ENCODE assay signal across 7 mouse cellular contexts in genomic region chr11:59263870-59264563, GRCm38 (mm10). TPM values are rescaled to one million over a fixed set of nuclear protein-coding genes. Genes with fewer than 3 reads are reported as not detected.
A peak's percentile ranks its signal among the peaks of the same experiment; 100 is the strongest.
DNase-seq lines count a peak whose midpoint lies in the region; ATAC-seq and TF ChIP-seq lines count a peak whose summit lies in the region.

No protein-coding gene starts in this region.

- under 1% methylated on average over 56 of the region's 56 CpGs for WGBS in forebrain, embryonic 10.5 days
- under 1% methylated on average over 56 of the region's 56 CpGs for WGBS in intestine, embryonic 14.5 days
- under 1% methylated on average over 54 of the region's 56 CpGs for WGBS in midbrain, postnatal 0 days

- ATAC-seq in intestine, embryonic 14.5 days (replicated peaks; ENCODE audit: low FRiP score, low TSS enrichment, low read depth) = peak; percentile 76; the same call in 1 of the 2 replicates
- peak; percentile 92 for ATAC-seq in midbrain, postnatal 0 days (ENCODE audit: low FRiP score)

- H3K36me3 ChIP-seq in ES-Bruce4 (ENCODE audit: control insufficient read depth, insufficient read depth, low read length, poor library complexity, severe bottlenecking) = no peaks in the 10 kb centered on the region
- H3K36me3 ChIP-seq in forebrain, embryonic 10.5 days (replicated peaks) = 0 out of 2 replicates have a peak, but pooled peaks cover under 1% of the 10 kb centered on the region
- no peaks in the 10 kb centered on the region for H3K36me3 ChIP-seq in intestine, embryonic 14.5 days (ENCODE audit: control insufficient read depth, insufficient read depth, low read length)
- no peaks in the 10 kb centered on the region for H3K36me3 ChIP-seq in midbrain, postnatal 0 days (ENCODE audit: insufficient read depth, low read length)

- no peak for TF ChIP-seq POLR2A in ES-Bruce4 (IDR thresholded peaks at IDR 0.05; ENCODE audit: insufficient read depth, low read length)

- peak overlapping the region; percentile 65 for H3K9ac ChIP-seq in ES-Bruce4 (ENCODE audit: low read depth, poor library complexity, severe bottlenecking)
- H3K9ac ChIP-seq in intestine, embryonic 14.5 days (ENCODE audit: low read length) = peak overlapping the region; percentile 58
- peak overlapping the region; percentile 69 for H3K9ac ChIP-seq in midbrain, postnatal 0 days (replicated peaks; ENCODE audit: low read length, poor library complexity, severe bottlenecking)

- no peak overlapping the region for H3K27ac ChIP-seq in ES-Bruce4 (ENCODE audit: insufficient read depth, low read length)
- H3K27ac ChIP-seq in forebrain, embryonic 10.5 days = peak overlapping the region; percentile 83
- no peak overlapping the region for H3K27ac ChIP-seq in intestine, embryonic 14.5 days (ENCODE audit: low read depth)
- no peak overlapping the region for H3K27ac ChIP-seq in midbrain, postnatal 0 days (ENCODE audit: low read depth, low read length)

- TF ChIP-seq EP300 in ES-Bruce4 (IDR thresholded peaks at IDR 0.05; ENCODE audit: insufficient read depth, low read depth, low read length) = no peak

- 0 out of 2 replicates have a peak, but pooled peaks cover 3% of the 10 kb centered on the region for H3K27me3 ChIP-seq in ES-Bruce4 (ENCODE audit: control insufficient read depth, insufficient read depth, low read length, poor library complexity, severe bottlenecking)
- H3K27me3 ChIP-seq in forebrain, embryonic 10.5 days (ENCODE audit: poor library complexity, severe bottlenecking) = peaks cover 92% of the 10 kb centered on the region
- peaks cover 48% of the 10 kb centered on the region for H3K27me3 ChIP-seq in intestine, embryonic 14.5 days (replicated peaks; ENCODE audit: control insufficient read depth, insufficient read depth, low read length)
- peaks cover 20% of the 10 kb centered on the region; the same call in 1 of the 2 replicates for H3K27me3 ChIP-seq in midbrain, postnatal 0 days (ENCODE audit: insufficient read depth, low read length)

- H3K4me1 ChIP-seq in ES-Bruce4 (ENCODE audit: control insufficient read depth, insufficient read depth, low read length) = peaks cover 2% of the 10 kb centered on the region
- peaks cover 43% of the 10 kb centered on the region for H3K4me1 ChIP-seq in forebrain, embryonic 10.5 days
- peaks cover 9% of the 10 kb centered on the region; the same call in 1 of the 2 replicates for H3K4me1 ChIP-seq in intestine, embryonic 14.5 days (replicated peaks; ENCODE audit: control insufficient read depth, insufficient read depth, low read length)
- 0 out of 2 replicates have a peak, but pooled peaks cover 3% of the 10 kb centered on the region for H3K4me1 ChIP-seq in midbrain, postnatal 0 days (ENCODE audit: insufficient read depth, low read length)

- H3K4me2 ChIP-seq in intestine, embryonic 14.5 days (ENCODE audit: low read length) = peak overlapping the region; percentile 93
- peak overlapping the region; percentile 73 for H3K4me2 ChIP-seq in midbrain, postnatal 0 days (ENCODE audit: low read depth, low read length, poor library complexity, severe bottlenecking)

- DNase-seq in MN1 (ENCODE audit: low spot score) (peak; percentile 69), liver (peak; percentile 56)
- DNase-seq in forebrain, embryonic 10.5 days (ENCODE audit: extremely low spot score, low spot score) = peak; percentile 70
- peak; percentile 69 for DNase-seq in intestine, embryonic 14.5 days (ENCODE audit: low spot score)
- DNase-seq in midbrain, postnatal 0 days (ENCODE audit: low spot score) = peak; percentile 81
- no peak for DNase-seq in thymus, postnatal 25 days

- H3K9me3 ChIP-seq in ES-Bruce4 (replicated peaks; ENCODE audit: control insufficient read depth, insufficient read depth, low read length, poor library complexity, severe bottlenecking) = no peaks in the 10 kb centered on the region
- peaks cover 10% of the 10 kb centered on the region for H3K9me3 ChIP-seq in forebrain, embryonic 10.5 days
- no peaks in the 10 kb centered on the region for H3K9me3 ChIP-seq in intestine, embryonic 14.5 days (ENCODE audit: control insufficient read depth, low read length)
- H3K9me3 ChIP-seq in midbrain, postnatal 0 days (ENCODE audit: low read length) = no peaks in the 10 kb centered on the region

- TF ChIP-seq CTCF in ES-Bruce4 (IDR thresholded peaks at IDR 0.05; ENCODE audit: low read depth, low read length) = no peak
- TF ChIP-seq CTCF in midbrain, postnatal 0 days (IDR thresholded peaks at IDR 0.05) = peak; percentile 71

- peak overlapping the region; percentile 43 for H3K4me3 ChIP-seq in ES-Bruce4 (ENCODE audit: low read depth, low read length)
- H3K4me3 ChIP-seq in forebrain, embryonic 10.5 days = peak overlapping the region; percentile 56
- H3K4me3 ChIP-seq in intestine, embryonic 14.5 days (ENCODE audit: low read depth, low read length) = peak overlapping the region; percentile 48
- peak overlapping the region; percentile 50 for H3K4me3 ChIP-seq in midbrain, postnatal 0 days (ENCODE audit: low read depth, low read length)

RNA-seq across cellular contexts. Expression of gene Wnt3a, which starts 26.5 kb away (rescaled TPM):
- polyA plus RNA-seq in ES-Bruce4 (2011; ENCODE audit: insufficient read depth, insufficient read length, low read depth, missing spikeins) = 0.36 and 0.64 TPM in 2 replicates
- 8.4 and 11.8 TPM in 2 replicates for polyA plus RNA-seq in forebrain, embryonic 10.5 days (2016; fragmentation: Nextera tagmentation; extraction: Ambion mirVana)
- not detected in 2 replicates for polyA plus RNA-seq in intestine, embryonic 14.5 days (2014; fragmentation: Nextera tagmentation; extraction: Ambion mirVana)
- total RNA-seq in midbrain, postnatal 0 days (2014; rRNA removed) = 0.16 TPM in 1 of 2 replicates, not detected in the other
- polyA plus RNA-seq in midbrain, postnatal 0 days (2015; fragmentation: Nextera tagmentation; extraction: Ambion mirVana) = 0.10 TPM in 1 of 2 replicates, not detected in the other

RNA-seq across cellular contexts. Expression of gene Arf1, which starts 35.9 kb away (rescaled TPM):
- polyA plus RNA-seq in ES-Bruce4 (2011; ENCODE audit: insufficient read depth, insufficient read length, low read depth, missing spikeins) = 375 and 376 TPM in 2 replicates
- 613 and 629 TPM in 2 replicates for polyA plus RNA-seq in forebrain, embryonic 10.5 days (2016; fragmentation: Nextera tagmentation; extraction: Ambion mirVana)
- polyA plus RNA-seq in intestine, embryonic 14.5 days (2014; fragmentation: Nextera tagmentation; extraction: Ambion mirVana) = 618 and 641 TPM in 2 replicates
- 372 and 409 TPM in 2 replicates for total RNA-seq in midbrain, postnatal 0 days (2014; rRNA removed)
- polyA plus RNA-seq in midbrain, postnatal 0 days (2015; fragmentation: Nextera tagmentation; extraction: Ambion mirVana) = 626 and 656 TPM in 2 replicates

RNA-seq across cellular contexts. Expression of gene Wnt9a, which starts 42.7 kb away (rescaled TPM):
- 6.5 and 6.8 TPM in 2 replicates for polyA plus RNA-seq in ES-Bruce4 (2011; ENCODE audit: insufficient read depth, insufficient read length, low read depth, missing spikeins)
- 9.9 and 10.9 TPM in 2 replicates for polyA plus RNA-seq in forebrain, embryonic 10.5 days (2016; fragmentation: Nextera tagmentation; extraction: Ambion mirVana)
- polyA plus RNA-seq in intestine, embryonic 14.5 days (2014; fragmentation: Nextera tagmentation; extraction: Ambion mirVana) = 2.5 TPM in 2 replicates
- 4.2 and 5.6 TPM in 2 replicates for total RNA-seq in midbrain, postnatal 0 days (2014; rRNA removed)
- 2.3 and 2.9 TPM in 2 replicates for polyA plus RNA-seq in midbrain, postnatal 0 days (2015; fragmentation: Nextera tagmentation; extraction: Ambion mirVana)

RNA-seq across cellular contexts. Expression of gene 2310033P09Rik, which starts 55.9 kb away (rescaled TPM):
- 14.3 and 15.3 TPM in 2 replicates for polyA plus RNA-seq in ES-Bruce4 (2011; ENCODE audit: insufficient read depth, insufficient read length, low read depth, missing spikeins)
- polyA plus RNA-seq in forebrain, embryonic 10.5 days (2016; fragmentation: Nextera tagmentation; extraction: Ambion mirVana) = 44.8 and 46.8 TPM in 2 replicates
- polyA plus RNA-seq in intestine, embryonic 14.5 days (2014; fragmentation: Nextera tagmentation; extraction: Ambion mirVana) = 29.9 and 33.5 TPM in 2 replicates
- 7.0 and 7.3 TPM in 2 replicates for total RNA-seq in midbrain, postnatal 0 days (2014; rRNA removed)
- polyA plus RNA-seq in midbrain, postnatal 0 days (2015; fragmentation: Nextera tagmentation; extraction: Ambion mirVana) = 25.5 and 28.3 TPM in 2 replicates
